Mouse (Mus musculus) neutrophil, adult 65 days (primary cell): Measurements from ENCODE around the gene F2r. TPM values are rescaled to one million over a fixed set of nuclear protein-coding genes. Genes with fewer than 3 reads are reported as not detected.

Experiments
- total RNA-seq: library from RNA; stranded (reverse); gene quantifications from 2 replicates; pipeline ENCODE4 v1.2.4, GENCODE M21; 2023

The F2r gene
- 0.75 and 1.9 TPM in 2 replicates for total RNA-seq

DNA sequence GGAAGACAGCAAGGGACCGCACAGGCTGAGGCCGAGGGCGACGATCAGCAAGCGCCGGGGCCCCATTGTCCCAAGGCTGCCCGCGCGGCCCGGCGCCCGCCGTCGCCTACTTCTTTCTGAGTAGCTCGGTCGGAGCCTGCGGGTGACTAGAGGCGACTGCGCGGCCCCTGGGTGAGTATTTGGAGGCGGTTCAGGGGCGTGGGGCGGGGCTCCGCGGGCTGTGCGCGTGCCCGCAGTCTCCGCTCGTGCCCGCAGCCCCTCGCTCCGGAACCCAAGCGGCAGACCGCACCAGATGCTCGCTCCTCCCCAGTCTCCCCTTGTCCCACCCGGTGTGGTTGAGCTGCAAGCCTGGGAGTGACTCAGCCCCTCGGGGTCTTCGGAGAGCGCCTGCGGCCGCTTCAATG, at the start of gene F2r:
F2r (minus strand) TSS at position 179 of the 404 bp plus-strand sequence.

Other genes with a start within 250 kb of the F2r start
- gene Aggf1, start 243.1 kb downstream of the F2r start, total RNA-seq = 37.4 and 49.8 TPM in 2 replicates
- gene Crhbp, start 173.6 kb downstream of the F2r start, total RNA-seq = not detected in 2 replicates
- not detected in 2 replicates for gene S100z, start 139.8 kb downstream of the F2r start, total RNA-seq
- not detected in 2 replicates for gene F2rl1, start 93.3 kb downstream of the F2r start, total RNA-seq
- gene F2rl2, start 78.4 kb upstream of the F2r start, total RNA-seq = 0.98 and 1.7 TPM in 2 replicates